Mouse (Mus musculus): ENCODE data around the gene Tox3. TPM values are rescaled to one million over a fixed set of nuclear protein-coding genes. Genes with fewer than 3 reads are reported as not detected.

The Tox3 gene
- polyA plus RNA-seq (2012; fragmentation: generic; extraction: Trizol): not detected
- long read RNA-seq, experiment 1: 0 reads
- long read RNA-seq, experiment 2: 0 reads

DNA sequence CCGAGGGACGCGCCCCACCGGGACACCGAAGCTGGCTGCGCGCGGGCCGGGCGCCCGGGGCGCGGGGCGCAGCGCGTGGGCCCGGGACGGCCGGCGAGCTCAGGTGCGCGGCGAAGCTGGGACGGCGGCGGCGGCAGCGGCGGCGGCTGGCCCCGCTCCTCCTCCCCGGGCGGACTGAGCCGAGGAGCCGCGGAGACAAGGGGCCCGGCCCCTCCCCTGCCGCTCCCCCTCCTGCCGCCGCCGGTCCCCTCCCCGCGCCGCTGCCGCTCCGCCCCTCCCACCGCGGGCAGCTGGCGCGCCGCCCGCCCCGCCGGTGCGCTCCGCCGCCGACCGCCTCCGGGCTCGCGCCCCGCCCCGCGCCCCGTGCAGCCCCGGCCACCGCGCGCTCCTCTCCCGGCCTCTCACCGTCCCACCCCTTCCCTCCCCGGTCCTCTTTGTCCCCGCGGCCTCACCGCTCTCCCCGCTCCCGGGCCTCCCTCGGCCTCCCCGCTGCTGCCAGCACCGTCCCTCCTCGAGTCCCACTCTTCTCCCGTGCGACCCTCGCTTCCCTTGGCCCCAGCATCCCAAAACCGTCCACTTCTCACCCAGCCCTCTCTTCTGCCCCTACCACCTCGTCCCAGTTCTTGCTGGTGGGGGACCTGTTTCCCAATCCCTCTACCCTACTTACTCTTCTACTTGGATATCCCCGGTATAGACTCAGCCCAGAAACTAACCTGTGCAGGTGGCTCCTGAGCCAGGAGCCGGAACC is at the start of gene Tox3:
TSS of gene Tox3 (minus strand) at position 166 of the 748 bp plus-strand sequence.
- H3K27me3 ChIP-seq (ENCODE audit: control insufficient read depth, insufficient read depth, insufficient read length): no peaks in the 10 kb centered on the region
- no peaks in the 10 kb centered on the region for H3K36me3 ChIP-seq (ENCODE audit: control insufficient read depth, insufficient read depth)
- TF ChIP-seq MYOG (IDR thresholded peaks at IDR 0.05; ENCODE audit: control insufficient read depth, extremely low read depth, insufficient read length): no peak
- no peaks in the 10 kb centered on the region for H3K79me2 ChIP-seq (ENCODE audit: control insufficient read depth, insufficient read depth)
- H3K79me3 ChIP-seq (ENCODE audit: low read depth): no peaks in the 10 kb centered on the region
- no peak within 1 kb of the TSS for H3K4me3 ChIP-seq (ENCODE audit: insufficient read depth, poor library complexity, severe bottlenecking)
- no peak within 1 kb of the TSS for H3ac ChIP-seq (ENCODE audit: control insufficient read depth, insufficient read length, low read depth)

DNA sequence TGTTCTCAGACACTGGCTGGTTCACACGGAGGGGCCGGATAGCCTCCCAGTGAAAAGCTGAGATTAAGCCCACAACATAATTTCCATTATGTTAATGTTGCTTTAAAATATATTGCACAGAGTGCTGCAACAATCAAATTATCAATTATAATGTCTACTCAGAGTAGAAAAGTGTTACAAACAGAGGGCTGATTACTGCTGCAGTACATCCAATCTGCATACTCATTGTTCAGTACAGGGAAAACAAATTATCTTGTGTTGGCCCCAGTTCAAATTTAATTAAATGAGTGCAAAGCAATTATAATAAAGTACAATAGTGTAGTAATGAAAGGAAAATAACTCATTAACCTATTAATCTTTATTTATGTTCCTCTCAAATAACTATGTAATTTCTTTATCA is 44.5 kb upstream of the Tox3 start:
- H3ac ChIP-seq (ENCODE audit: control insufficient read depth, insufficient read length, low read depth): no peak overlapping the region
- no peaks in the 10 kb centered on the region for H3K27me3 ChIP-seq (ENCODE audit: control insufficient read depth, insufficient read depth, insufficient read length)
- no peaks in the 10 kb centered on the region for H3K36me3 ChIP-seq (ENCODE audit: control insufficient read depth, insufficient read depth)
- TF ChIP-seq MAX (IDR thresholded peaks at IDR 0.05) (no peak), FOSL1 (IDR thresholded peaks at IDR 0.05; ENCODE audit: insufficient read depth, low read length, poor library complexity, severe bottlenecking) (no peak), CTCF (IDR thresholded peaks at IDR 0.05; ENCODE audit: control insufficient read depth, insufficient read depth, insufficient read length) (no peak), USF1 (IDR thresholded peaks at IDR 0.05; ENCODE audit: low read depth) (no peak), CEBPB (IDR thresholded peaks at IDR 0.05; ENCODE audit: low read depth) (no peak), MYOG (IDR thresholded peaks at IDR 0.05; ENCODE audit: control insufficient read depth, extremely low read depth, insufficient read length) (no peak), MYOD1 (IDR thresholded peaks at IDR 0.05; ENCODE audit: control insufficient read depth, insufficient read length, low read depth) (no peak)
- no peaks in the 10 kb centered on the region for H3K79me3 ChIP-seq (ENCODE audit: low read depth)
- no peaks in the 10 kb centered on the region for H3K79me2 ChIP-seq (ENCODE audit: control insufficient read depth, insufficient read depth)
- H3K4me3 ChIP-seq (ENCODE audit: insufficient read depth, poor library complexity, severe bottlenecking): no peak overlapping the region

DNA sequence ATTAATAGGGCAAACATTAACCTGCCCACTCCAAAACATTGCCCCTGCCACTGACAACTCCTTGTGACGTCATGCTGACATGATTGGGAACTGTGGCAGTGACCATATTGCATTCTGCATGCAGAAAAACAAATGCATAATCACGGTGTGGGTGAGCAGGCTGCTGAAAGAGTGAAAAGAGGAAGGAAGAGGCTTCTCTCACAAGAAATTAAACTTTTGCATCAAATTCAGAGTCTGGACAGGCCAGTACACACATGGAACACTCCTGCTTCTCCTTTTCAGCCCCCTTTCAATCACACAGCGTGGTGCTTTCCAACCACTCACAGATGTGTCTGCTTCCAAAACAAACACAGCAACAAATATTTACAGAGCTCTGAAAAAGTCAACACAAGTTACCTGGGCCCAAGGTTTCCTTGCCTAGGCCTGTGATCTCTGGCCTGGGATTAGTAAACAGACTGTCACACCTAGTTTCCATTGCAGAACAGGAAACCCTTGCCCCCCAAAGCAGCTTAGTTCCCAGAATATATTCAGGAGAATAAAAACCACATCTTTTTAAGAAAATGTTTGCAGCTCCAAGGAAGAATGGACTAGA is 43.4 kb upstream of the Tox3 start:
- no peak overlapping the region for H3ac ChIP-seq (ENCODE audit: control insufficient read depth, insufficient read length, low read depth)
- no peak overlapping the region for H3K4me3 ChIP-seq (ENCODE audit: insufficient read depth, poor library complexity, severe bottlenecking)
- H3K79me2 ChIP-seq (ENCODE audit: control insufficient read depth, insufficient read depth): no peaks in the 10 kb centered on the region
- H3K79me3 ChIP-seq (ENCODE audit: low read depth): no peaks in the 10 kb centered on the region
- TF ChIP-seq FOSL1 (IDR thresholded peaks at IDR 0.05; ENCODE audit: insufficient read depth, low read length, poor library complexity, severe bottlenecking) (no peak), MAX (IDR thresholded peaks at IDR 0.05) (no peak), USF1 (IDR thresholded peaks at IDR 0.05; ENCODE audit: low read depth) (no peak), MYOG (IDR thresholded peaks at IDR 0.05; ENCODE audit: control insufficient read depth, extremely low read depth, insufficient read length) (no peak), MYOD1 (IDR thresholded peaks at IDR 0.05; ENCODE audit: control insufficient read depth, insufficient read length, low read depth) (no peak), CEBPB (IDR thresholded peaks at IDR 0.05; ENCODE audit: low read depth) (no peak), CTCF (IDR thresholded peaks at IDR 0.05; ENCODE audit: control insufficient read depth, insufficient read depth, insufficient read length) (no peak)
- H3K27me3 ChIP-seq (ENCODE audit: control insufficient read depth, insufficient read depth, insufficient read length): no peaks in the 10 kb centered on the region
- no peaks in the 10 kb centered on the region for H3K36me3 ChIP-seq (ENCODE audit: control insufficient read depth, insufficient read depth)

DNA sequence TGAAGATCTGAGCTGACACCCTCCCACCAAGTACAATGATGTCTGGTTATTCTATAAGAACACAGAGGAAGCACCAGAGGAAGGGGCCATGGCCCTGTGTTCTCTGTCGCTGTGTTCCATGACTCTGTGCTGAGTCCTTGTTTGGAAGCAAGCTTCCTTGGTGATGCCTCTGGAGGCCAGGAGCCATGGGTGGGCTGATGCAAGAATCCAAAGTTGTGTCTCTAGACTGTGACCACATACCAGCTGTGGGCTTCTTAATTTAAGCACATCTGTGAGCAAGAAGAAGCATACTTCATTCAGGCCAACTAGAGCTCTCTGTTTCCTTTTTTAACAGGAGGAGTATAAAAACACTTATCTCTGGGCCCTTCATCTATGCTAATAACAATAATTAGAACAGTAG is 42.7 kb upstream of the Tox3 start:
- no peak overlapping the region for H3ac ChIP-seq (ENCODE audit: control insufficient read depth, insufficient read length, low read depth)
- H3K79me3 ChIP-seq (ENCODE audit: low read depth): no peaks in the 10 kb centered on the region
- TF ChIP-seq FOSL1 (IDR thresholded peaks at IDR 0.05; ENCODE audit: insufficient read depth, low read length, poor library complexity, severe bottlenecking) (no peak), USF1 (IDR thresholded peaks at IDR 0.05; ENCODE audit: low read depth) (no peak), MYOD1 (IDR thresholded peaks at IDR 0.05; ENCODE audit: control insufficient read depth, insufficient read length, low read depth) (no peak), MYOG (IDR thresholded peaks at IDR 0.05; ENCODE audit: control insufficient read depth, extremely low read depth, insufficient read length) (no peak), CTCF (IDR thresholded peaks at IDR 0.05; ENCODE audit: control insufficient read depth, insufficient read depth, insufficient read length) (no peak), MAX (IDR thresholded peaks at IDR 0.05) (no peak)
- no peak overlapping the region for H3K4me3 ChIP-seq (ENCODE audit: insufficient read depth, poor library complexity, severe bottlenecking)
- H3K27me3 ChIP-seq (ENCODE audit: control insufficient read depth, insufficient read depth, insufficient read length): no peaks in the 10 kb centered on the region
- no peaks in the 10 kb centered on the region for H3K36me3 ChIP-seq (ENCODE audit: control insufficient read depth, insufficient read depth)
- no peaks in the 10 kb centered on the region for H3K79me2 ChIP-seq (ENCODE audit: control insufficient read depth, insufficient read depth)

DNA sequence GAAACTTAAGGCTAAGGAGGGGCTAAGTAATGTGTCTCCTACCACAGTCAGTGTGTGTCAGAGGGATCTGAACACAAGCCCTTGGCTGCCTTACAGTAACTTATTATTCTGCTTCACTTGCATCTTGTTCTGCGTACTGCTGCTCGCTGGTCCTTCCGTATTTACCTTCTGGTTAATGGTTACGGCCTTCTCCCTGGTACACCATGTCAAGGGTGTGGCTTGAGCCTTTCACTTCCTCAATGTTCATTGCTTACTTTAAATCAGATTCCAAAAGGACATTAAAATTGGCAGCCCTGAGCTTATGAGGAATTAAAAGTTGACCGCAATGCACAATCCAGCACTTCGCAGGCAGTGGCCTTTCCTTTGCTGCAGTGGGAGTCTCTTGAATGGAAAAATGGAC is 30.9 kb upstream of the Tox3 start:
- no peaks in the 10 kb centered on the region for H3K36me3 ChIP-seq (ENCODE audit: control insufficient read depth, insufficient read depth)
- TF ChIP-seq MYOD1 (IDR thresholded peaks at IDR 0.05; ENCODE audit: control insufficient read depth, insufficient read length, low read depth) (no peak), CEBPB (IDR thresholded peaks at IDR 0.05; ENCODE audit: low read depth) (no peak), USF1 (IDR thresholded peaks at IDR 0.05; ENCODE audit: low read depth) (no peak), MYOG (IDR thresholded peaks at IDR 0.05; ENCODE audit: control insufficient read depth, extremely low read depth, insufficient read length) (no peak), CTCF (IDR thresholded peaks at IDR 0.05; ENCODE audit: control insufficient read depth, insufficient read depth, insufficient read length) (no peak), FOSL1 (IDR thresholded peaks at IDR 0.05; ENCODE audit: insufficient read depth, low read length, poor library complexity, severe bottlenecking) (no peak), MAX (IDR thresholded peaks at IDR 0.05) (no peak)
- H3K4me3 ChIP-seq (ENCODE audit: insufficient read depth, poor library complexity, severe bottlenecking): no peak overlapping the region
- H3K79me2 ChIP-seq (ENCODE audit: control insufficient read depth, insufficient read depth): no peaks in the 10 kb centered on the region
- no peaks in the 10 kb centered on the region for H3K27me3 ChIP-seq (ENCODE audit: control insufficient read depth, insufficient read depth, insufficient read length)
- H3ac ChIP-seq (ENCODE audit: control insufficient read depth, insufficient read length, low read depth): no peak overlapping the region
- no peaks in the 10 kb centered on the region for H3K79me3 ChIP-seq (ENCODE audit: low read depth)
